Mouse (Mus musculus): ENCODE results near the gene Acsl3.

Gene Acsl3

GRCm38 (mm10) chr1:78688149-78688548 lies 30.5 kb downstream of the Acsl3 start:
- no peak for DNase-seq

GRCm38 (mm10) chr1:78694503-78695258 lies 37.1 kb downstream of the Acsl3 start:
- no peak for DNase-seq

- DNase-seq = no peak
Observed at GRCm38 (mm10) chr1:78696305-78696704, 38.7 kb downstream of the Acsl3 start.

GRCm38 (mm10) chr1:78696903-78697302 lies 39.3 kb downstream of the Acsl3 start:
- DNase-seq = no peak

- no peak for DNase-seq
Observed at GRCm38 (mm10) chr1:78698138-78698537, 40.5 kb downstream of the Acsl3 start.

- no peak for DNase-seq
Observed at GRCm38 (mm10) chr1:78701740-78702139, 44.1 kb downstream of the Acsl3 start.

- DNase-seq = no peak
Observed at GRCm38 (mm10) chr1:78702282-78702963, 44.8 kb downstream of the Acsl3 start.

GRCm38 (mm10) chr1:78702964-78703285 lies 45.3 kb downstream of the Acsl3 start:
- no peak for DNase-seq

- DNase-seq = no peak
Observed at GRCm38 (mm10) chr1:78706338-78706737, 48.7 kb downstream of the Acsl3 start.

- DNase-seq = peak; percentile 42
Observed at GRCm38 (mm10) chr1:78707280-78707679, 49.7 kb downstream of the Acsl3 start.

- no peak for DNase-seq
Observed at GRCm38 (mm10) chr1:78710026-78710425, 52.4 kb downstream of the Acsl3 start.

- no peak for DNase-seq
Observed at GRCm38 (mm10) chr1:78710613-78711329, 53.1 kb downstream of the Acsl3 start.

GRCm38 (mm10) chr1:78724458-78725190 lies 67.0 kb downstream of the Acsl3 start:
- peak; percentile 87 for DNase-seq

- no peak for DNase-seq
Observed at GRCm38 (mm10) chr1:78725191-78725490, 67.5 kb downstream of the Acsl3 start.

- peak; percentile 49 for DNase-seq
Observed at GRCm38 (mm10) chr1:78725617-78726223, 68.1 kb downstream of the Acsl3 start.

- peak; percentile 30 for DNase-seq
Observed at GRCm38 (mm10) chr1:78730114-78730720, 72.6 kb downstream of the Acsl3 start.

GRCm38 (mm10) chr1:78732290-78732689 lies 74.7 kb downstream of the Acsl3 start:
- DNase-seq = no peak

- DNase-seq = no peak
Observed at GRCm38 (mm10) chr1:78734261-78735000, 76.8 kb downstream of the Acsl3 start.

GRCm38 (mm10) chr1:78737646-78738045 lies 80.0 kb downstream of the Acsl3 start:
- no peak for DNase-seq

GRCm38 (mm10) chr1:78740676-78741075 lies 83.1 kb downstream of the Acsl3 start:
- no peak for DNase-seq

- no peak for DNase-seq
Observed at GRCm38 (mm10) chr1:78742198-78742597, 84.6 kb downstream of the Acsl3 start.

- no peak for DNase-seq
Observed at GRCm38 (mm10) chr1:78743318-78743717, 85.7 kb downstream of the Acsl3 start.

Data from retina, postnatal 1 day (tissue).